Mouse (Mus musculus) duodenum, adult 2 months (tissue): Measurements from ENCODE around the gene Il18rap. TPM values are rescaled to one million over a fixed set of nuclear protein-coding genes. Genes with fewer than 3 reads are reported as not detected.

ENCODE experiments used
- polyA plus RNA-seq: library from polyadenylated mRNA; depleted of rRNA; stranded (reverse); fragments of >200 nt; gene quantifications from 2 replicates; pipeline ENCODE4 v1.2.3, GENCODE M21; 2012; ENCODE audit warnings: low replicate concordance; rRNA removed

Gene Il18rap
- polyA plus RNA-seq, result 0.05 and 0.08 TPM in 2 replicates

GRCm38 (mm10) chr1:40514851-40515585 lies at the start of gene Il18rap:
Il18rap (plus strand) TSS chr1:40515362.

DNA sequence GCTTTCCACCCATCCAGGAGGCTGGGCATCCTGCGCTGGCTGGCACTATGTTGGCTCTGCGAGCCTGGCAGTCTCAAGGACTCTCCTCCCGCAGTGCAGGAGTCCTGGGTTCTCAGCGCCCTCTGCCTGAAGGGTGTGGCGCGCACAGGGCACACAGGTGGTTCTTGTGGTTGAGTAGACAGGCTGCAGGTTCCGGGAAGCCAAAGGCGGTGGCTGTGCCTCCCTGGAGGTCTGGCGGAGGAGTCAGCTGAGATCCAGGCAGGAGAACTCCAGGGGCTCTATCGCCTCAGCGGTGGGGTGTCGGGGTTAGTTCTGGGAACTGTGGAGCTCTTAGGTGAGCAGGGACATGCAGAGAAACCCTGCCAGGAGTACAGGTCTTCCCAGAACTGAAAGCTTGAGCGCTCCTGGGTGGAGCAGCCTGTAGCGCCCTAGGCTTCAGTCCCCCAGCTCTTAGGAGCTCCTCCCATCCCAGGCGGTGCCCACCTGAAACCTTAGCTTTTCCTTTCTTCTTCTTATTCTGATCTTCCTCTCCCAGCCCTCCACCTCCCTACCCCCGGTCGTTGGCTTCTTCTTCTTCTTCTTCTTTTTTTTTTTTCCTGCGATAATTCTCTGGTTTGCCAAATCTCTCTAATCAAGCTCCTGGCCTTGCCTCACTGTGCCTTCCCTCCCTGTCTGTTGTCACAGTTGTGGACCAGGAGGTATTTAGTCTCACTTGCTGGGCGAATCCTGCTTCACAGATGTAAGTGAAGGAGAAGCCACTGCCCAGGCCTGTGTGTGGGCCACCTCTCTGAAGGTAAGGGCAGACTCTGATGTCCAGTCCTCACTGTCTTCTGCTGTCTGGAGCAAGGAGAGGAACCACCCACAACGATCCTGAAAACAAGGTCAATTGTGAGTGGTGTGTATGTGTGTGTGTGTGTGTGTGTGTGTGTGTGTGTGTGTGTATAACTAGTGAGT lies 49.4 kb upstream of the Il18rap start, which contains the start of gene Il18r1:
Il18r1 (plus strand) TSS at position 76 of the 954 bp plus-strand sequence.

GRCm38 (mm10) chr1:40579784-40580183 lies 64.6 kb downstream of the Il18rap start, which contains the start of gene Slc9a4:
Slc9a4 (plus strand) TSS chr1:40580081.

Other genes starting within 250 kb of the Il18rap start
- gene Il1rl2, start 190.8 kb upstream of the Il18rap start, polyA plus RNA-seq, result 0.36 and 0.69 TPM in 2 replicates
- 1.1 and 1.5 TPM in 2 replicates for gene Il1rl1, start 85.8 kb upstream of the Il18rap start, polyA plus RNA-seq
- 0.17 and 0.35 TPM in 2 replicates for gene Il18r1, start 49.8 kb upstream of the Il18rap start, polyA plus RNA-seq
- 0.23 and 9.5 TPM in 2 replicates for gene Slc9a4, start 64.7 kb downstream of the Il18rap start, polyA plus RNA-seq
- gene Slc9a2, start 165.2 kb downstream of the Il18rap start, polyA plus RNA-seq, result 72.3 and 118 TPM in 2 replicates